Mouse (Mus musculus): ENCODE data around the gene Gm20821. TPM values are rescaled to one million over a fixed set of nuclear protein-coding genes. Genes with fewer than 3 reads are reported as not detected.
"Not testable (repeated sequence)": the region's sequence is repeated elsewhere in the genome, so short reads cannot be mapped to it uniquely, and the experiment has no call there.

Gm20821 gene
- not detected in 2 replicates for polyA plus RNA-seq (2015; fragmentation: Nextera tagmentation; extraction: Ambion mirVana)

DNA sequence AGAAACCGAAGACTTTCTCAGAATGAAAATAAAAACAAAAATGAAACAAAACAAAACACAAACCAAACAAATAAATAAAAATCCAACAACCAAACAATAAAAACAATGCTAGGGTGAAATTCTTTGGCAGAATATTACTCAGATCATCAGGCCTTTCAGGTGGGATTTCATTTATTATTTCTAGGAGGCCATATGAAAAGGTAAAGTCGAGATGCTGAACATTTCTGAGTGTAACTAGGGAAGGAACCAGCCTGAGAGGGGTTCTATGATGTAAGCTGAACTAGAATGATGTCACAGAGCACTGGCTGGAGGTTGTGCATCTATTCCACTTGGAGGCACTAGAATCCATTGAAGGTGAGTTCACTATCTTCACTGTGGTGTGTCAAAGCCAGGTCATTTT is at the start of gene Gm20821:
Gene Gm20821 (plus strand): TSS at position 301 of the 400 bp plus-strand sequence.
- not testable (repeated sequence) for H3K9ac ChIP-seq; H3K27ac ChIP-seq; H3K9me3 ChIP-seq (replicated peaks); ATAC-seq (replicated peaks; ENCODE audit: insufficient number of reproducible peaks, insufficient read depth, low FRiP score, low read depth); H3K4me1 ChIP-seq (replicated peaks); H3K27me3 ChIP-seq; H3K4me3 ChIP-seq; H3K4me2 ChIP-seq; H3K36me3 ChIP-seq
- 23% methylated on average over 2 of the region's 2 CpGs for WGBS
